Mouse (Mus musculus): Measurements from ENCODE around the gene P2rx2. TPM values are rescaled to one million over a fixed set of nuclear protein-coding genes. Genes with fewer than 3 reads are reported as not detected.

The P2rx2 gene
- total RNA-seq (2021): not detected
- long read RNA-seq, experiment 1: 0 reads
- long read RNA-seq, experiment 2: 0 reads

GRCm38 (mm10) chr5:110342648-110343284, at the start of gene P2rx2:
P2rx2 (minus strand) TSS chr5:110343212.
- DNase-seq: peak; percentile 8

DNA sequence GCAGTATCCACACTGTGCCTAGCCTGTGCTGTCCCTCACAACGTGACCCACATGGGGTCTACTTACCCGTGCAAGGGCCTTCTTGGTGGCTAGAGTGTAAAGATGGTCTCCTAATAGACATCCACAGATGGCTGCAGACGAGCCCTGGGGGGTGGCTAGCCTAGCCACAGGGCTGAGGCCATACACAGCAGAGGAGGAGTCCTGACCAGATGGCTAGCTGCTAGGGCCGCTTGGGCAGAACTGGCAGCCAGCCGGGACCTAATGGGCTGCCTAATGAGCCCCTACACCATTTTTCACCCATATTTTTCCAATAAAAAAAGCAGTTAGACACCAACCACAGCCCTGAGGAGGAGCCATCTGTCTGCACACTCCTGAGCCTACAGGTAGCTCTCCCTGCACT, 49.7 kb upstream of the P2rx2 start:
- no peak for DNase-seq

DNA sequence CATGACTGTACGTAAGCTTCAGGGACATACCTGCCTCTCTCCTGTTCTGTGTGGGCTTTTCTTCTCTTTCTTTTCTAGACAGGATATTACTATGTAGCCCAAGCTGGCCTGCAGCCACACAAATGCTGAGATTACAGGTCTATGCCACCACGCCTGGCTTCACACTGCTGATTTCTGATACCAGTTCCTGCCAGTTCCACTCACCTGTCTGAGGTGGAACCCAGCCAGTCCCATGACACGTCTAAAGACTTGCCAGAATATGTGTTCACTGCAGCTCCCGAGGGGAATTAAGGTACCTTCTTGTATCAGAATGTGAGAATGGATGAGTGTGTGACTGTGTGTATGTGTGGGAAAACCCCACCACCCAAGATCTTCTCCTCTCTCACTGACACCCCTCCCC, 47.6 kb upstream of the P2rx2 start:
- no peak for DNase-seq

GRCm38 (mm10) chr5:110387332-110387731, 44.3 kb upstream of the P2rx2 start:
- no peak for DNase-seq

DNA sequence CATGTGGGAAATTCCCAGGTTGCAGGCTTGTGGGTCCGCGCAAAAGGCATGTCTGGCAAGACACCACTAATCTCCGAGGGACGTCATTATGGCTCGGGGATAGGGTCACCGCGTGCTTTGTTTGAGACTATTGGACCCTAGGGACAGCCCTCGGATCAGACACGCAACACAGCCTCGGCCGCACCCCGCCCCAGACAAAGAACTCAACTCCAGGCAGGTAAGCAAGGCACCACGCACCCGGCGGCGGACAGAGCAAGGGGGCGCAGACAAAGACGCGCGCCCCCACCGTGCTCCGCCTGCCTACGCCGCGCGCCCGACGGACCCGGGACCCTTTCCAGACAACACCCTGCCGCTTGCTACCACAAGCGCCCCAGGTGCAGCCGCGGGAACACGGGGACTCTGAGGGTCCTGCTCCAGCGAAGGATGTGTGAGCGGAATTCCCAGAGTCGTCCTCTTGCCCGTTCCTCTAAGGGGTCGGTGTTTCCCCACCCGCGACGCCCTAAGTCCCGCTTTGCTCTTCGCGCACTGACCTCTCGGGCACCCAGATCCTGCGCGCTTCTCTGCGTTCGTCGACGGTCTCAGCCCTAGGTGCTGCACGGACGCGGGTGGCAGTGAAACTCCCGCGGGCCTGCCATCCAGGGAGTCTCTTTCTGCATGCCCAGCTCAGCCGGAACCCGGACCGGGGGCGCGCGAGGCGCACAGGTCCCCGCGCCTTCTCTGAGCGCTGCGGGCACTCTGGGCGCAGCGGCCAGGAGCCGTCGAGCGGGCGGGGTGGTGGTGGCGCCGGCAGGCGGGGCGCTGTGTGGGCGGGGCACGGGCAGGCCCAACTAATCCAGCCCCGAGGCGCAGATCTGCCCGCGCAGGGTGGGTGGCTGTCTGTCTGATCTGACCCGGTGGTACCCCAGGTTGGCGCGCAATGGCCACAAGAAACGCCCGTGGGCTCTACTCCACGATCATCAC, 43.6 kb upstream of the P2rx2 start:
- DNase-seq: peak; percentile 64

DNA sequence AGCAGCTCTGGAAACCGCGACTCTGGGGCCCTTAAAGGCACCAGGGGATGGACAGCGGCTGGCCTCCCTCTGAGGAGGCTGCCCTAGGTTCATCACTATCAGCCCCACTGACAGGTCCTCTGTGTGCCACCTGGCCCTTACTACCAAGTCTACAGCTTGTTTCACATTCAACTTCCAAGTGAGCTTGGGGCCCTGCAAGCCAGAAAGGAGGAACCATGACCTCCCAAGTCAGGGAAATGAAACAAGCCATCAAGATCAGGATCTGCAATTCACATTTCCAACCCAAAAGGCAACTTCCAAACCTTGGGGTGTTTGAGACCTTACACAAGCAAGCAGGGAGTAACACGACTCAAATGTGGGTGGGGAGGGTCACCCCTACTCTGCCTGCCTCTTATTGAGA, 42.3 kb upstream of the P2rx2 start:
- DNase-seq: no peak

GRCm38 (mm10) chr5:110384491-110384890, 41.5 kb upstream of the P2rx2 start:
- no peak for DNase-seq

DNA sequence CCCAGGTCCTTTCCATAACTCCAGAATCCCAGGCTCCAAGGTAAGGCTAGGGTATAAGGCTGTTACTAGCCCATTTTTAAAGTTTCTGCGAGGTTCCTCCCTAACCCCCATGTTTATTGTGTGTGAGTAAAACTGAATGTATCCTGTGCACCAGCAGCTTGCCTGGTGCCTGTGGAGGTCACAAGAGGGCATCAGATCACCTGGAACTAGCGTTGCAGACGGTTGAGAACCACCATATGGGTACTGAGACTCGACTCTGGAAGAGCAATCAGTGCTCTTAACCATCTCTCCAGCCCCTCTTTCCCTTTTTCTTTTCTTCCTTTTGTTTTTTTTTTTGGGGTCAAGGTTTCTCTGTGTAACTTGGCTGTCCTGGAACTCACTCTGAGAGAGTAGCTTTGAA, 36.8 kb upstream of the P2rx2 start:
- no peak for DNase-seq

DNA sequence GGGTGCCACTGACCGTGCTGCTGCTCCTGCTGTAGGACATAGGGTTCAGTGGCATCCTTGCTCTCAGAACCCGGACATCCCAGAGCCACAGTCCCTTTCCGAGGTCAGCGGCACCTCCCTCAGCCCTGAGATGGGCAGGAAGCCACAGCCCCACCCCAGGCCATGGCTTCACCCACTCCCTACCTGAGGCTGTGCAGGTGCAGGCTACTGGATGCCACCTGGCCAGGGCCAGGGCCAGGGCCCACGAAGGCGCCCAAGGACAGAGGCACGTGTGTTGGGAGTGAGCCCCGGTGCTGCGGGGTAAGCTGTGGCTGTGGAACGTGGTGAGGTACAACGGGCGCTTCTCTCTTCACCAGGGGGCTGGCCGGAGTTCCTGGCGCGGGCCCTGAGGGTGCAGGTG, 36.1 kb upstream of the P2rx2 start:
- no peak for DNase-seq

DNA sequence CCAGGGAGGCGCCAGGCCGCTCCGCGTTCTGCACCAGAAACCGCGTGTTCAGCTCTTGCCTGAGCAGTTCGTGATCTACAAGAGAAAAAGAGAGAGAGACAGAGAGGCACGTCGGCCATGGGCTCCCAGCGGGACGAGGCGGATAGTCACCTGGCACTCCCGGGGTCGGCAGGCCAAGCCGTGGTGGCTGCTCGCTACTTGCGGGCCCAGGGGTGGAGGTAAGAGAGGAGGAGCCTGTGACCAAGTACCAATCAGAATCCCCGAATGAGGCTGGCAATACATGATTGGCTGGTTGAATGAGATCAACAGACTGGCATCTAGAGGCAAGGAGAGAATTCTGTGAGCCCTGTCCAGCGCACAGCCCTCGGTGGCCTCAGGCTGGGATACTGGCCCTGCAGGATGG, 35.2 kb upstream of the P2rx2 start:
- no peak for DNase-seq

DNA sequence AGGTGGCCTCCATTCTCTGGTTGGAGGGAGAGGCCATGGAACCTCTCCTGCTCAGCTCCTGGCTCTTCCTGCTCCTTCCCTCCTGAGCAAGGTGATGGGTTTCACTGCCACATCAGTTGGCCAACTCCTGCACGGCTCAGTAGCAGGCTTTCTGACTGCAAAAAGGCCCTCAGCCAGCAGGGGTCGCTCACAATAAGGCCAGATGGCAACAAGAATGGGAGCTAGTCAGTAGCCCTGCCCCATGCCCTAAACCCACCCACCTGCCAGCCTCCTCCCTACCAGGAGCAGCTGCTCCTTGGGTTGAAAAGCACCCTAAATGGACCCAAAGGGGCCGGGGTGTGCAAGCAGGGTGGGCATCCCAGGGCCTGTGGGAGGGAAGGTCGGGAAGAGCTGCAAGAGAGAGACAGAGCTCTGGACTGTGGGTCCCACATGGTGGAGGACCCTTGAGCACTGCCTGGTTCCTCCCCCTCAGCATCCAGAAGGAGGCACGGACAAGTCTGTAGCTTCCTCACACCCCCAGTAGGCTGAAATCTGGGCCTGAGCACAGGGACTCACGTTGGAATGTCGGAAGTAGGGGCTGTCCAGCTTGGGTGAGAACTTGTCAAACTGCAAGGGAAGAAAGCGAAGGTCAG, 33.9 kb upstream of the P2rx2 start:
- DNase-seq: peak; percentile 34

DNA sequence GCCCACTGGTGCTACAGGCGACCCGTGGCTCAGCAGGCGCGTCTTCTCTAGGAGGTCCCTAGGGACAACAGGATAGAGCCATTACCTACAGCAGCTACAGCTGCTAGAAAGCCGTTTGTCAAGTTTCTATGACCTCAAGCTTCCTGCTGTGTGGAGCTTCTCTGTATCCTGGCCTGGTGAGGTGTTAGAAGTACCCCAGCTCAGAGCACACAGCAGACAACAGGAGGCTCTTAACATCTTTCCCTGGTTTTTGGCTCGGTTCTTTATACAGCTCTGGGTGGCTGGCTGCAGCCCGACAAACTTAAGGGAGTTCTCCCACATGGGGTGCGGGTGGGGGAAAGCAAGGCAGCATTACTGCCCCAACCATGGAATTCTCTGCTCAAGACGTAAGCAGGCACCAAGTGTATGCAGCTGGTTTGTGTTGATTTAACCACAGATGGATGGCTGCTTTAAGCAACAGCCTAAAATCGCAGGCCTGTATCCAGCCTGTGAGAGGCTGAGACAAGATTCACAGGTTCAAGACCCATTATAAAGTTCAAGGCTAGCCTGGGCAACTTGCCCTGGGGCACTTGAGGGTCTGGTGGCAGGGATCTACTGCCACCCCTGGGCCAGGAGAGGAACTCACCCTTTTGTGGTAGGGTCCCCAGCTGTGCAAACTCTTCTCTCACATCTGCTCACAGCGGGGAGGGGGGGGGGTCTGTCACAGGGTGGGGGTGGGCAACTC, 21.0 kb upstream of the P2rx2 start:
- DNase-seq: no peak

DNA sequence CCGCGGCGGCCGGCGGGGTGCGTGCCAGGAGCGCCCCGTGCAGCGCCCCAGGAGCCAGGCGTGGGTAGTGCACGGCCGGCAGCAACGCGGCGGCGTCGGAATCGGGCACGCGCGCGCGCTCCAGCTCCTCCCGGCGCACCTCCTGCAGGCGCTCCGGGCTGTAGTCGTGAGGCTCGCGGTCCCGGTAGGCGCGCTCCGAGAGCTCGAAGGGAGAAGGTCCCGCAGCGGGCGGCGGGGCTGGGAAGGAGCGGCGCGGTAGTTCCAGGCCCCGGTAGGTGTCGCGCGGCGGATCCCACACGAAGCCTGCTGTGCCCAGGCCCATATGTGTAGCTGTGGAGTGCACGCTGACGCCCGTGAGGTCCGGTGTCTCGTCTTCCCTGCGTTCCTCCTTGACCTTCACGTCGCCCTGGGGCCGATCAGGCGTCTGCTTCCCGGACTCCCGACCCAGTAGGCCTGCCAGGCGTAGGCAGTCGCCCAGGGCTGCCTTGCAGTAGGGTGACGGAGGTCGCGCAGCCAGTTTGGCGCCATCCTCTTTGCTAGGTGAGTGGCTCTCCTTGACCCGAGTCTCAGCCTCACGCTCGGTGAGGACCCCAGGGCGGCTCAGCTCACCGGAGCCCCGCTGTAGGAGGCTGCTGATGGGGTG, 20.3 kb upstream of the P2rx2 start:
- peak; percentile 80 for DNase-seq

- DNase-seq: no peak
These were observed 19.8 kb upstream of the P2rx2 start for GRCm38 (mm10) chr5:110362813-110363178.

GRCm38 (mm10) chr5:110361465-110361864, 18.5 kb upstream of the P2rx2 start:
- no peak for DNase-seq

GRCm38 (mm10) chr5:110357531-110358179, 14.6 kb upstream of the P2rx2 start:
- peak; percentile 39 for DNase-seq

GRCm38 (mm10) chr5:110354716-110355115, 11.7 kb upstream of the P2rx2 start:
- no peak for DNase-seq

GRCm38 (mm10) chr5:110347006-110347405, 4.0 kb upstream of the P2rx2 start:
- no peak for DNase-seq

DNA sequence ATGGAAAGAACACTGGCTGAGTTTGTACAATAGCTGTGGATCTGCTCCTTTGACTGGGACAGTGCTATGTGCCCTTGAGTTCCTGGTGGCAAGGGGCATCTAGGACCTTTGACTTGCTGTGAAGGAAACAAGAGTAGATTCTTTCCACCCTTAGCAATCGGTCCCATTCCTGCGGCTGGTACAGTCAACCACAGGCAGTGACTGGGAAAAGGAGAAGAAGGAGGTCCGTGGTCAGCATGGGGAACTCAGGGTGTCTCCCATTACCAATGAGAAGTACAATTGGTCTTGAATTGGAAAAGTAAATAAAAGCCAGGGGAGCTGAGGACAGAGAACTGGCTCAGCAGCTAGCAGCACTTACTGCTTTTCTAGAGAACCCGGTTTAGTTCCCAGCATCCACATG, 2.5 kb upstream of the P2rx2 start:
- DNase-seq: no peak

GRCm38 (mm10) chr5:110344524-110344923, 1.5 kb upstream of the P2rx2 start, which contains the start of gene Lrcol1:
Lrcol1 (plus strand) TSS chr5:110344730.
- DNase-seq: no peak

DNA sequence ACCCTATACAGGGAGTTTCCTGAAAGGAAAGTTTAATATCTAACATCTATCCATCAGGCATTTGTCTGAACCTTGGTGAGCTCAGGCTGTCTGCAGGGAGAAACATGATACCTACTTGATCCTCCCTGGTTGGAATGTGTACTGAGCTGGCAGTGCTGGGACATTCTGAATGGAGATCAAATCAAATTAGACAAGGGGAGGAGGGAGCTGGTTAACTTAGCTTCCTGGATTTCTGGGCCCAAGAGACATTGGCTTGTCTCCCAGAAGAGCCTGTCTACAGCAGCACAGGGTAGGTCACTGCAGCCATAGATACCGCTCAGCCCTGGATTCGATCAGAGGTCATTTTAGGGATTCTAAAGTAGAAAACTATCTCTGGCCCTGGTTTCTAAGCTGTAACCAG, 4.2 kb downstream of the P2rx2 start:
- peak; percentile 10 for DNase-seq

All from gastrocnemius, postnatal 25 days (tissue).